Mouse (Mus musculus) embryonic facial prominence, embryonic 10.5 days (tissue): ENCODE results near the gene Lrrc72. TPM values are rescaled to one million over a fixed set of nuclear protein-coding genes. Genes with fewer than 3 reads are reported as not detected.
A peak's percentile ranks its signal among the peaks of the same experiment; 100 is the strongest.
"Not testable (repeated sequence)": the region's sequence is repeated elsewhere in the genome, so short reads cannot be mapped to it uniquely, and the experiment has no call there.

Experiments used
- DNase-seq: peaks from one replicate; pipeline ENCODE4 v3.0.0-alpha.2; 2017; ENCODE audit warnings: low spot score
- H3K27ac ChIP-seq: fragments of 300-500 bp; sonication (generic); replicated peaks from 2 replicates; pipeline ENCODE4 v1.5.1; 2016; ENCODE audit warnings: mild to moderate bottlenecking
- H3K27me3 ChIP-seq: fragments of 300-500 bp; sonication (generic); replicated peaks from 2 replicates; pipeline ENCODE4 v1.6.1; 2016; ENCODE audit warnings: low read depth, mild to moderate bottlenecking; ENCODE audit not compliant: poor library complexity, severe bottlenecking
- H3K36me3 ChIP-seq: fragments of 300-500 bp; sonication (generic); replicated peaks from 2 replicates; pipeline ENCODE4 v1.6.1; 2016; ENCODE audit warnings: mild to moderate bottlenecking, moderate library complexity
- H3K4me1 ChIP-seq: fragments of 300-500 bp; sonication (generic); 2 replicates; pipeline ENCODE4 v1.6.1; 2016
- H3K4me3 ChIP-seq: fragments of 300-500 bp; sonication (generic); 2 replicates; pipeline ENCODE4 v1.5.1; 2016; ENCODE audit warnings: mild to moderate bottlenecking, moderate library complexity
- H3K9me3 ChIP-seq: fragments of 300-500 bp; sonication (generic); 2 replicates; pipeline ENCODE4 v1.6.1; 2016; ENCODE audit warnings: mild to moderate bottlenecking
- WGBS: fragments of 180-500 bp; shearing (Covaris S2); methylation state at CpG from one replicate; pipeline ENCODE4 v1.1.7; 2016; 5-methylcytosine and 5-hydroxymethylcytosine counted together
- polyA plus RNA-seq: library from polyadenylated mRNA; unstranded; fragments of >200 nt; fragmentation: Nextera tagmentation; extraction: Ambion mirVana; gene quantifications from 2 replicates; pipeline ENCODE4 v1.2.1, GENCODE M21; 2016

The Lrrc72 gene
- polyA plus RNA-seq, 1 experiment from 2014 or later, result not detected

- 78% methylated on average over 4 of the region's 4 CpGs for WGBS
- Histone ChIP-seq H3K4me3 (no peak overlapping the region), H3K27ac (no peak overlapping the region), H3K4me1 (peaks cover 12% of the 10 kb centered on the region; the same call in 1 of the 2 replicates), H3K27me3 (peaks cover 6% of the 10 kb centered on the region; the same call in 1 of the 2 replicates), H3K36me3 (no peaks in the 10 kb centered on the region), H3K9me3 (no peaks in the 10 kb centered on the region)
- no peak for DNase-seq
Observed at GRCm38 (mm10) chr12:36216230-36216629, 37.0 kb downstream of the Lrrc72 start.

DNA sequence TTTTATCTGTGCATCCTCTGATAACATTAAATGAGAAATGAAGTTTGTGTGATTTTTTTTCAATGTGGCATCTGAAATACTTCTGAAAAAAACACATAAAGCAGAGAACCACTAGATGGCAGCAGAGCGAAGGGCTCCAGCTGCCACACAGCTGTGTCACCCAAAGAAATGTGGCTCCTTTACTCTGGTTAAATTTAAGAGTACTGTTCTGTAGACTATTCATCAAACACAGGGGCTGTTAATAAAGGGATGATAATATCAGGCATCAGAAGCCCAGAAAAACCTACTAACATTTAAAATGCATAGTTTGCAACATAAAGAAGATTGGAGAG, 38.1 kb downstream of the Lrrc72 start:
- 1% methylated on average over 1 of the region's 1 CpGs for WGBS

DNA sequence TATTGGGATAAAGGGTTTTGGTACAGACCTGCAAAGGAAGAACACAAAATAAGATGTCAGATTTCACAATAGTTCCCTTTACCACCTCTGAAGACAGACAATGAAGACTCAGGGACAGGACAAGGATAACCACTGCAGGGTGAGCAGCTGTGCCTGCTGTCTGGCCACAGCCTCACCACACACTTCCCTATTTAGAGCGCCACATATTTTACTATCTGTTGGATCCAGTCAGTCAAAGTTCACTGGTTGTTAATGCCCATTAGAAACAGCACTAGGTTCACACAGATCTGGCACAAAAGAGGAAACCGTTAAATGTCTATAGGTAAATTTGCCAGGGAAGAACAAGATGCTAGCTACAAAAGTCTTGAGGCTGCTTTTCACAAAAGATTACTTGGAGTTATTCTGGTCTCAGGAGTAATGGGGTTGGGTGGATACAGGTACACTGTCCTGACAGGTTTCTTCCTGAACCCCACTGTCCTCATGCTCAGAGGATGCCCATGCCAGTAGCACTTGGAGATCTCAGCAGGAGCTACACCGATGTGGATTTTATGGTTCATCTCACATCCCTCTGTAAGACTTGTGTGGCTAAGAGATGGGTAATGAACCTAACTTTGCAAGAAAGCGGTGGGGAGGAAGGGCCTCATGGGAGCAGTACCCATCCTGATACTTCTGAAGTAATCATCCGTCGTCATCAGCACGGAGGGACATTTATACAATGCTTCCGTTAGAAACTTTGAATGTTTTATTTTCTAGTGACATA, 38.6 kb downstream of the Lrrc72 start:
- Histone ChIP-seq H3K27me3 (peaks cover 6% of the 10 kb centered on the region; the same call in 1 of the 2 replicates), H3K27ac (no peak overlapping the region), H3K4me3 (no peak overlapping the region), H3K4me1 (peaks cover 12% of the 10 kb centered on the region; the same call in 1 of the 2 replicates), H3K9me3 (no peaks in the 10 kb centered on the region), H3K36me3 (no peaks in the 10 kb centered on the region)
- no peak for DNase-seq
- WGBS, result 51% methylated on average over 8 of the region's 8 CpGs

More for the DNA sequence above, 38.1 kb downstream of the Lrrc72 start:
- Histone ChIP-seq H3K27me3 (peaks cover 6% of the 10 kb centered on the region; the same call in 1 of the 2 replicates), H3K36me3 (no peaks in the 10 kb centered on the region), H3K4me3 (no peak overlapping the region), H3K9me3 (no peaks in the 10 kb centered on the region), H3K4me1 (peaks cover 12% of the 10 kb centered on the region; the same call in 1 of the 2 replicates), H3K27ac (no peak overlapping the region)
- DNase-seq, result peak; percentile 54

- Histone ChIP-seq H3K4me1 (peaks cover 6% of the 10 kb centered on the region), H3K4me3 (no peak overlapping the region), H3K27me3 (no peaks in the 10 kb centered on the region), H3K27ac (no peak overlapping the region), H3K9me3 (no peaks in the 10 kb centered on the region), H3K36me3 (no peaks in the 10 kb centered on the region)
- WGBS, result 83% methylated on average over 4 of the region's 4 CpGs
- no peak for DNase-seq
Observed at GRCm38 (mm10) chr12:36210096-36210495, 43.1 kb downstream of the Lrrc72 start.

- Histone ChIP-seq H3K4me3 (no peak overlapping the region), H3K4me1 (peaks cover 6% of the 10 kb centered on the region), H3K27me3 (no peaks in the 10 kb centered on the region), H3K36me3 (no peaks in the 10 kb centered on the region), H3K27ac (no peak overlapping the region), H3K9me3 (no peaks in the 10 kb centered on the region)
- 82% methylated on average over 19 of the region's 19 CpGs for WGBS
- no peak for DNase-seq
Observed at GRCm38 (mm10) chr12:36208456-36208855, 44.7 kb downstream of the Lrrc72 start.

- Histone ChIP-seq H3K4me3 (no peak overlapping the region), H3K27me3 (no peaks in the 10 kb centered on the region), H3K27ac (no peak overlapping the region), H3K9me3 (no peaks in the 10 kb centered on the region), H3K4me1 (peaks cover 6% of the 10 kb centered on the region), H3K36me3 (no peaks in the 10 kb centered on the region)
- 88% methylated on average over 7 of the region's 7 CpGs for WGBS
- DNase-seq, result no peak
Observed at GRCm38 (mm10) chr12:36207800-36208148, 45.4 kb downstream of the Lrrc72 start.

GRCm38 (mm10) chr12:36207072-36207799, 46.0 kb downstream of the Lrrc72 start:
- Histone ChIP-seq H3K4me1 (peaks cover 6% of the 10 kb centered on the region), H3K36me3 (no peaks in the 10 kb centered on the region), H3K9me3 (no peaks in the 10 kb centered on the region), H3K27ac (no peak overlapping the region), H3K27me3 (no peaks in the 10 kb centered on the region), H3K4me3 (no peak overlapping the region)
- DNase-seq, result peak; percentile 57
- 76% methylated on average over 9 of the region's 9 CpGs for WGBS

GRCm38 (mm10) chr12:36205579-36206119, 47.5 kb downstream of the Lrrc72 start:
- 55% methylated on average over 5 of the region's 5 CpGs for WGBS
- H3K4me1 ChIP-seq, H3K36me3 ChIP-seq, H3K27ac ChIP-seq, H3K9me3 ChIP-seq, H3K4me3 ChIP-seq, H3K27me3 ChIP-seq, DNase-seq: not testable (repeated sequence)

- WGBS, result 94% methylated on average over 7 of the region's 7 CpGs
- H3K27ac ChIP-seq, result no peak overlapping the region
- DNase-seq, result no peak
- peaks cover 85% of the 10 kb centered on the region for H3K36me3 ChIP-seq
- no peaks in the 10 kb centered on the region for H3K27me3 ChIP-seq
- H3K4me1 ChIP-seq, result no peaks in the 10 kb centered on the region
- H3K4me3 ChIP-seq, result no peak overlapping the region
- H3K9me3 ChIP-seq, result peaks cover 22% of the 10 kb centered on the region; the same call in 1 of the 2 replicates
Observed at GRCm38 (mm10) chr12:36194976-36195375, 58.2 kb downstream of the Lrrc72 start.

GRCm38 (mm10) chr12:36190343-36190742, 62.9 kb downstream of the Lrrc72 start:
- no peak for DNase-seq
- Histone ChIP-seq H3K4me3 (no peak overlapping the region), H3K27ac (no peak overlapping the region), H3K4me1 (no peaks in the 10 kb centered on the region), H3K27me3 (no peaks in the 10 kb centered on the region), H3K36me3 (peaks cover 88% of the 10 kb centered on the region), H3K9me3 (no peaks in the 10 kb centered on the region)
- 87% methylated on average over 5 of the region's 5 CpGs for WGBS

GRCm38 (mm10) chr12:36189610-36190009, 63.6 kb downstream of the Lrrc72 start:
- H3K9me3 ChIP-seq, result no peaks in the 10 kb centered on the region
- H3K27ac ChIP-seq, result no peak overlapping the region
- WGBS, result 96% methylated on average over 3 of the region's 3 CpGs
- H3K4me1 ChIP-seq, result no peaks in the 10 kb centered on the region
- DNase-seq, result no peak
- H3K27me3 ChIP-seq, result no peaks in the 10 kb centered on the region
- H3K36me3 ChIP-seq, result peaks cover 80% of the 10 kb centered on the region
- H3K4me3 ChIP-seq, result no peak overlapping the region

- Histone ChIP-seq H3K27me3 (no peaks in the 10 kb centered on the region), H3K27ac (no peak overlapping the region), H3K9me3 (no peaks in the 10 kb centered on the region), H3K36me3 (peaks cover 84% of the 10 kb centered on the region), H3K4me3 (no peak overlapping the region), H3K4me1 (no peaks in the 10 kb centered on the region)
- no peak for DNase-seq
- WGBS, result 68% methylated on average over 6 of the region's 6 CpGs
Observed at GRCm38 (mm10) chr12:36187081-36187480, 66.1 kb downstream of the Lrrc72 start.

DNA sequence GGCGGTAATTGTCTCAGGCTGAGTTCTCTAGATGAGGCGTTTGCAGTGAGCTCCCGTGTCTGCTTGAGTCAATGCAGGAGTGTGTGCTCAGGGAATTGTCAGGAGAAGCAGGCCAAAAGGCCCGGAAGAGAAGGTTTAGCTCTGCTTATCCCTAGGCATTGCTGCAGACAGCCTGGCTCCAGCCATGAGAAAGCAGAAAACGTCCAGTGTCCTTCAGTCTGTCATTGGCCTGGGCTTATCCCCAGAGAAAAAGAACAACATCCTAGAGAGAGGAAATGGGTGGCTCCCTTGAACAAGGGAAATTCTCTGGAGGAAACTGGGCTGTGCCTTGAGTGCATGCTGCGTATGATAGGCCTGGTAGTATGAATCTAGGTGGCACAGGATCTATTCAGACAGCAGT, 70.6 kb downstream of the Lrrc72 start:
- H3K4me1 ChIP-seq, result no peaks in the 10 kb centered on the region
- H3K36me3 ChIP-seq, result peaks cover 59% of the 10 kb centered on the region
- H3K27ac ChIP-seq, result no peak overlapping the region
- H3K27me3 ChIP-seq, result no peaks in the 10 kb centered on the region
- no peaks in the 10 kb centered on the region for H3K9me3 ChIP-seq
- H3K4me3 ChIP-seq, result no peak overlapping the region
- WGBS, result 84% methylated on average over 6 of the region's 6 CpGs
- no peak for DNase-seq
